Mouse (Mus musculus): ENCODE data around the gene Gne. TPM values are rescaled to one million over a fixed set of nuclear protein-coding genes. Genes with fewer than 3 reads are reported as not detected.

The Gne gene
- total and polyA plus RNA-seq, 2 experiments from 2014 or later, result 24.7 to 44.5 TPM

DNA sequence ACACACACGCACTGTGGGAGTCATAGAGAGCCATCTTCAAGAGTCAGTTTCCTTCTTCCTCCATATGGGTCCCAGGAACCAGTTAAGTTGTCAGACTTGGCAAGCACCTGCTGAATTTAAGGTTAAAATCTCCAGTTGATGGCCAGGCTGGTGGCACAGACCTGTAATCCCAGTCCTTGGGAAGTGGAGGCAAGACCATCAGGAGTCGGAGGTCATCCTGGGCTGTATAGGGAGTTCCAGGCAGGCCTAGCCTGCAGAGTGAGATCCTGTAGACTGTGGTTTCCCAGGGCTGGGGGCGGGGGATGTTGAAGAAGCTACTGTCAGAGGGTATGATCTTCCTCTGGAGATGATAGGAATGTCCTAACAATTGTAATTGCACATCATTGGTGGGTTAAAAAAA lies 95.0 kb downstream of the Gne start:
- no peak for DNase-seq (ENCODE audit: low spot score)
- H3K4me2 ChIP-seq (ENCODE audit: low read depth, low read length), result no peak overlapping the region
- H3K9me3 ChIP-seq (ENCODE audit: low read length), result no peaks in the 10 kb centered on the region
- no peak overlapping the region for H3K27ac ChIP-seq
- no peak for TF ChIP-seq CTCF (IDR thresholded peaks at IDR 0.05; ENCODE audit: low read depth)
- no peak overlapping the region for H3K4me3 ChIP-seq (ENCODE audit: low read length)
- ATAC-seq, result no peak
- H3K27me3 ChIP-seq (ENCODE audit: insufficient read depth, low read length), result no peaks in the 10 kb centered on the region
- no peaks in the 10 kb centered on the region for H3K36me3 ChIP-seq (ENCODE audit: insufficient read depth, low read length)
- no peak overlapping the region for H3K9ac ChIP-seq (replicated peaks; ENCODE audit: low read length)
- 94% methylated on average over 3 of the region's 3 CpGs for WGBS
- no peaks in the 10 kb centered on the region for H3K4me1 ChIP-seq (ENCODE audit: insufficient read depth, low read length)

DNA sequence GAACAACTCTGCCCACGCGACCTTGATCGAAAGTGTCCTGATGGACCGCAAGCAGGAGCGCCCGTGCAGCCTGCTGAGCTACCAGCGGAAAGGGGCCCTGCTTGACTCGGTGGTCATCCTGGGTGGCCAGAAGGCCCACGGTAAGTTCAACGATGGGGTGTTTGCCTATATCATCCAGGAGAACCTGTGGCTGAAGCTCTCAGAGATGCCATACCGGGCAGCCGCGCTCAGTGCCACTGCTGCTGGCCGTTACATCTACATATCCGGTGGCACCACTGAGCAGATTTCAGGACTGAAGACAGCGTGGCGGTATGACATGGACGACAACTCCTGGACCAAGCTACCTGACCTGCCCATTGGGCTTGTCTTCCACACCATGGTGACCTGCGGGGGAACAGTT lies 99.7 kb downstream of the Gne start:
- Histone ChIP-seq H3K27me3 (ENCODE audit: insufficient read depth, low read length) (no peaks in the 10 kb centered on the region), H3K4me1 (ENCODE audit: insufficient read depth, low read length) (no peaks in the 10 kb centered on the region), H3K36me3 (ENCODE audit: insufficient read depth, low read length) (no peaks in the 10 kb centered on the region), H3K27ac (no peak overlapping the region), H3K9ac (replicated peaks; ENCODE audit: low read length) (no peak overlapping the region), H3K4me3 (ENCODE audit: low read length) (no peak overlapping the region), H3K4me2 (ENCODE audit: low read depth, low read length) (no peak overlapping the region), H3K9me3 (ENCODE audit: low read length) (no peaks in the 10 kb centered on the region)
- DNase-seq (ENCODE audit: low spot score) (no peak), ATAC-seq (no peak)
- 93% methylated on average over 19 of the region's 19 CpGs for WGBS
- TF ChIP-seq CTCF (IDR thresholded peaks at IDR 0.05; ENCODE audit: low read depth), result no peak

Other genes starting within 250 kb of the Gne start
- not detected in 2 replicates for gene Olfr157, start 244.0 kb downstream of the Gne start, total RNA-seq (2014; rRNA removed)
- gene Olfr157, start 244.0 kb downstream of the Gne start, polyA plus RNA-seq (2015; fragmentation: Nextera tagmentation; extraction: Ambion mirVana), result not detected in 2 replicates
- not detected in 2 replicates for gene Olfr155, start 232.6 kb downstream of the Gne start, total RNA-seq (2014; rRNA removed)
- not detected in 2 replicates for gene Olfr155, start 232.6 kb downstream of the Gne start, polyA plus RNA-seq (2015; fragmentation: Nextera tagmentation; extraction: Ambion mirVana)
- gene Reck, start 208.6 kb downstream of the Gne start, total RNA-seq (2014; rRNA removed), result 4.0 and 6.1 TPM in 2 replicates
- gene Reck, start 208.6 kb downstream of the Gne start, polyA plus RNA-seq (2015; fragmentation: Nextera tagmentation; extraction: Ambion mirVana), result 3.4 and 4.0 TPM in 2 replicates
- 24.9 and 27.8 TPM in 2 replicates for gene Glipr2, start 126.8 kb downstream of the Gne start, total RNA-seq (2014; rRNA removed)
- gene Glipr2, start 126.8 kb downstream of the Gne start, polyA plus RNA-seq (2015; fragmentation: Nextera tagmentation; extraction: Ambion mirVana), result 21.0 and 23.4 TPM in 2 replicates
- 0.29 TPM in 1 of 2 replicates, not detected in the other for gene Ccin, start 100.7 kb downstream of the Gne start, total RNA-seq (2014; rRNA removed)
- not detected in 2 replicates for gene Ccin, start 100.7 kb downstream of the Gne start, polyA plus RNA-seq (2015; fragmentation: Nextera tagmentation; extraction: Ambion mirVana)
- 366 and 404 TPM in 2 replicates for gene Clta, start 79.7 kb downstream of the Gne start, total RNA-seq (2014; rRNA removed)
- 379 and 380 TPM in 2 replicates for gene Clta, start 79.7 kb downstream of the Gne start, polyA plus RNA-seq (2015; fragmentation: Nextera tagmentation; extraction: Ambion mirVana)
- gene Rnf38, start 149.6 kb upstream of the Gne start, total RNA-seq (2014; rRNA removed), result 82.3 and 96.3 TPM in 2 replicates
- gene Rnf38, start 149.6 kb upstream of the Gne start, polyA plus RNA-seq (2015; fragmentation: Nextera tagmentation; extraction: Ambion mirVana), result 14.1 and 15.6 TPM in 2 replicates
- gene Melk, start 216.7 kb upstream of the Gne start, total RNA-seq (2014; rRNA removed), result 6.0 and 6.7 TPM in 2 replicates
- gene Melk, start 216.7 kb upstream of the Gne start, polyA plus RNA-seq (2015; fragmentation: Nextera tagmentation; extraction: Ambion mirVana), result 6.8 and 8.6 TPM in 2 replicates

Measured in hindbrain, postnatal 0 days (tissue).